Mouse (Mus musculus): ENCODE data around the gene Rasgef1a.

The Rasgef1a gene

GRCm38 (mm10) chr6:118022898-118023635 lies 11.8 kb downstream of the Rasgef1a start:
- ATAC-seq (ENCODE audit: insufficient number of reproducible peaks, low FRiP score, low TSS enrichment): no peak

- ATAC-seq (ENCODE audit: insufficient number of reproducible peaks, low FRiP score, low TSS enrichment): no peak
These were observed 15.8 kb downstream of the Rasgef1a start for GRCm38 (mm10) chr6:118027036-118027435.

- no peak for ATAC-seq (ENCODE audit: insufficient number of reproducible peaks, low FRiP score, low TSS enrichment)
These were observed 20.2 kb downstream of the Rasgef1a start for GRCm38 (mm10) chr6:118031467-118031866.

- ATAC-seq (ENCODE audit: insufficient number of reproducible peaks, low FRiP score, low TSS enrichment): no peak
These were observed 24.4 kb downstream of the Rasgef1a start for GRCm38 (mm10) chr6:118035639-118036038.

GRCm38 (mm10) chr6:118036118-118036805 lies 25.0 kb downstream of the Rasgef1a start:
- no peak for ATAC-seq (ENCODE audit: insufficient number of reproducible peaks, low FRiP score, low TSS enrichment)

GRCm38 (mm10) chr6:118036866-118037265 lies 25.6 kb downstream of the Rasgef1a start:
- ATAC-seq (ENCODE audit: insufficient number of reproducible peaks, low FRiP score, low TSS enrichment): no peak

GRCm38 (mm10) chr6:118045180-118045579 lies 33.9 kb downstream of the Rasgef1a start:
- ATAC-seq (ENCODE audit: insufficient number of reproducible peaks, low FRiP score, low TSS enrichment): no peak

- ATAC-seq (ENCODE audit: insufficient number of reproducible peaks, low FRiP score, low TSS enrichment): no peak
These were observed 34.7 kb downstream of the Rasgef1a start for GRCm38 (mm10) chr6:118045892-118046291.

- no peak for ATAC-seq (ENCODE audit: insufficient number of reproducible peaks, low FRiP score, low TSS enrichment)
These were observed 35.3 kb downstream of the Rasgef1a start for GRCm38 (mm10) chr6:118046511-118046910.

- ATAC-seq (ENCODE audit: insufficient number of reproducible peaks, low FRiP score, low TSS enrichment): no peak
These were observed 35.7 kb downstream of the Rasgef1a start for GRCm38 (mm10) chr6:118046924-118047323.

- no peak for ATAC-seq (ENCODE audit: insufficient number of reproducible peaks, low FRiP score, low TSS enrichment)
These were observed 36.7 kb downstream of the Rasgef1a start for GRCm38 (mm10) chr6:118047811-118048505.

GRCm38 (mm10) chr6:118049776-118050175 lies 38.5 kb downstream of the Rasgef1a start:
- no peak for ATAC-seq (ENCODE audit: insufficient number of reproducible peaks, low FRiP score, low TSS enrichment)

GRCm38 (mm10) chr6:118051474-118051873 lies 40.2 kb downstream of the Rasgef1a start:
- no peak for ATAC-seq (ENCODE audit: insufficient number of reproducible peaks, low FRiP score, low TSS enrichment)

GRCm38 (mm10) chr6:118055209-118055608 lies 44.0 kb downstream of the Rasgef1a start:
- no peak for ATAC-seq (ENCODE audit: insufficient number of reproducible peaks, low FRiP score, low TSS enrichment)

GRCm38 (mm10) chr6:118061266-118061665 lies 50.0 kb downstream of the Rasgef1a start:
- no peak for ATAC-seq (ENCODE audit: insufficient number of reproducible peaks, low FRiP score, low TSS enrichment)

GRCm38 (mm10) chr6:118063266-118063665 lies 52.0 kb downstream of the Rasgef1a start:
- no peak for ATAC-seq (ENCODE audit: insufficient number of reproducible peaks, low FRiP score, low TSS enrichment)

- ATAC-seq (ENCODE audit: insufficient number of reproducible peaks, low FRiP score, low TSS enrichment): no peak
These were observed 53.8 kb downstream of the Rasgef1a start for GRCm38 (mm10) chr6:118064968-118065530.

GRCm38 (mm10) chr6:118065837-118066198 lies 54.6 kb downstream of the Rasgef1a start:
- ATAC-seq (ENCODE audit: insufficient number of reproducible peaks, low FRiP score, low TSS enrichment): 0 out of 2 replicates have a peak, but pooled peaks have one; percentile 1

GRCm38 (mm10) chr6:118066199-118067081 lies 55.2 kb downstream of the Rasgef1a start:
- ATAC-seq (ENCODE audit: insufficient number of reproducible peaks, low FRiP score, low TSS enrichment): peak; percentile 32

GRCm38 (mm10) chr6:118067720-118068119 lies 56.5 kb downstream of the Rasgef1a start:
- no peak for ATAC-seq (ENCODE audit: insufficient number of reproducible peaks, low FRiP score, low TSS enrichment)
